13 mouse cellular contexts compared by ENCODE assay signal in the genomic region with DNA sequence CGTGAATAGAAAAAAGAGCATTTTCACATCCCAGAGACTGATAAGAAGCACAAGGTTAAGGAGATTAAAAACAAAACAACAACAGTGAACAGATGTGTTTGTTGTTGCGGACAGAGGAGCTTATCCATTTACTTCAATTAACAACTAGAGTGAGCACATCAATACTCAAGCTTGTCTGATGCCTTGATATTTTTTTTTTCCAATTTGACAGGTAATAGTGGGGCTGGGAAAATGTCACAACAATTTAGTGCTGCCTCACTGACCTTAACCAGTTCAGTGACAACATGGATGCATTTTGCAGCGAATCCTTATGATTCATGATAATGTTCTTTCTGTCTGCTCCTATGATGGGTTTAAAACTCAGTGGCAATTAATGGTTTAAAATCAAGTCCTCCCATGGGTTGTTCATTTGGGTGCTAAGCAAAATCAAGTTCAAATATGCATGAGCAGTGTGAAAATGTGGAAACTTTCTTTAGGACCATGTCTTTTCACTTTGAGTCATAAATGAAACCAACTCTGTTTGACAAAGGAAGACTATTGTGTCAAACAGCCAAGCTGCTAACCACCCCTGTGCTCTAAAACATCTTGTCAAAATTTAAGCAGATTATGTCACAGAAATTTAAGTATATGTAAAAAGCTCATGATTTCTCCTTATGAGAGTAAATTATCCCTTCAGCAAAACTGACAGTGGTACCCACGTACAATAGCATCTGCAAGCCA.
"Had no signal": no experiment of that assay in that cellular context is flagged by ENCODE, and none has a peak within 500 bp of the region (broad histone marks: within the 10 kb centered on the region; RNA-seq: fewer than 3 reads in every experiment).

No protein-coding gene starts in this region.

- H3K27me3 ChIP-seq: limb, embryonic 12.5 days; midbrain, embryonic 15.5 days; neural tube, embryonic 13.5 days had no signal

- H3K9ac ChIP-seq: limb, embryonic 12.5 days; liver, embryonic 14.5 days; midbrain, embryonic 15.5 days; neural tube, embryonic 13.5 days had no signal

- H3K36me3 ChIP-seq: limb, embryonic 12.5 days; midbrain, embryonic 15.5 days; neural tube, embryonic 13.5 days had no signal

- H3K4me2 ChIP-seq: limb, embryonic 12.5 days; midbrain, embryonic 15.5 days; neural tube, embryonic 13.5 days had no signal

- H3K4me1 ChIP-seq: limb, embryonic 12.5 days; midbrain, embryonic 15.5 days; neural tube, embryonic 13.5 days had no signal

- DNase-seq: kidney, adult 11 months; kidney, adult 9 months; kidney, postnatal 4 days; liver; lung, adult 18-20 months; lung, postnatal 36 days; right cerebral cortex, adult 18-20 months; right cerebral cortex, postnatal 25 days had no signal

- H3K27ac ChIP-seq: kidney, postnatal 0 days; limb, embryonic 12.5 days; liver, embryonic 14.5 days; midbrain, embryonic 15.5 days; neural tube, embryonic 13.5 days had no signal

- H3K4me3 ChIP-seq: limb, embryonic 12.5 days; midbrain, embryonic 15.5 days; neural tube, embryonic 13.5 days had no signal

- H3K9me3 ChIP-seq: limb, embryonic 12.5 days; midbrain, embryonic 15.5 days; neural tube, embryonic 13.5 days had no signal
